Mouse (Mus musculus) megakaryocyte progenitor cell, adult 5-6 weeks (primary cell): ENCODE results near the gene Egfl6. TPM values are rescaled to one million over a fixed set of nuclear protein-coding genes. Genes with fewer than 3 reads are reported as not detected.
"Not testable (repeated sequence)": the region's sequence is repeated elsewhere in the genome, so short reads cannot be mapped to it uniquely, and the experiment has no call there.

Experiments used
- ATAC-seq: replicated peaks from 2 replicates; pipeline ENCODE4 v1.8.0; 2016; ENCODE audit warnings: mild to moderate bottlenecking, moderate TSS enrichment, inconsistent platforms; ENCODE audit not compliant: poor library complexity
- total RNA-seq, 2 experiments: library from RNA; stranded (forward) in 1 of 2; stranded (reverse) in 1 of 2; fragments of 157-497, 149-512 nt in 1 of 2; fragments of 200-1000 nt in 1 of 2; gene quantifications; 2 replicates each; pipeline versions ENCODE4 v1.2.3 to v1.2.4; 2015 to 2017

Gene Egfl6
- total RNA-seq, 2 experiments from 2014 or later = not detected

DNA sequence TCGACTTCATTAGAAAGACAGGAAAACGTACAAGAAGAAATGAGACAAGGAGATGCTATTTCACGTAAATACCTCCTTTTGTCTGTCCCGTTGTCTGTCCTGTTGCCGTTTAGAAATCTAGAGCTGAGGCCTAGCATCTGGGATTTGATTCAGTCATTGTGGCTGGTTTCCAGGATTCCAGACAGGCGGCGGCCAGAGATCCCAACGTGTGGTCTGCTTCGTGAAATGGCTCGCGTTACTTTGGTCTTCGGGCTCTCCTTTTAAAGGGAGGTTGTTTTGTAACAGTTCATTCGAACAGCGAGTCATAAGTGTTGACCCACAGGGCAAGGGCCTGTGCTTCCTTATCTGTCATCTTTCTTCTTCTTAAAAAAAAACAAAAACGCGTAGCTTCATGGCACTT lies 67.2 kb downstream of the Egfl6 start, which contains the start of gene Tceanc:
Tceanc (minus strand) TSS at position 223 of the 400 bp plus-strand sequence.
- no peak for ATAC-seq

DNA sequence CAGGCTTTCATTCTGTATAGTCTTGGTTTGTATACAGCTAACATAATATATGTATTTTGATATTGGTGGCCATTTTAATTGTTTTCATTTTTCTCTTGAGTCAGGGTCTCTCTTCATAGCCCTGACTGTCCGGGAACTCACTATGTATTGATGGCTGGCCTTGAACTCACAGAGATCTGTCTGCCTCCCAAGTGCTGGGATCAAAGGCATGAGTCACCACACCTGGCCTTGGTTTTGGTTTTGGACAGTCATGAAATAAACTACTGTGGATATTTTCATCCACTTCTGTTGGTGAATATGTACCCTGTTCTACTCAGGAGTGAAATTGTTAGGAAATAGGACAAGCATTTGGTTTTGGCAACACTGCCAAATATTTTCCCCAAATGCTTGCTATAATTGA lies 68.9 kb downstream of the Egfl6 start:
- ATAC-seq = no peak

DNA sequence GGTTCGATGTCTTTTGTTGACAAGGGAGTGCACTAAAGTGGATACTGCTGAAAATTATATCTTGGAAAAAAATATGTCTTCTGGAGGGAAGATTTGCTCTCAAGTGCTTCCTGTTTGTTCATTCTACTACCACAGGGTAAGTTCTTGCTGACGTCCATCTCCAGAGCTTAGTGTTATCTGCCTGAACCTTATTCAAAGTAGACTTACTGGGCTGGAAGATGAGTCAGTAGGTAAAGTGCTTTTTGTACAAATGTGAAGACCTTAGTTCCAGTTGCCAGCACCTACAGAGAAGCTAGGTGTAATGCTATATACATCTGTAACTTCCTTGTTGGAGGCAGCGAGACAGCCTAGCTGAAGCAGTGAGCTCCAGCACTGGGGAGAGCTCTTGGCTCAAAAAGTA lies 69.6 kb downstream of the Egfl6 start:
- ATAC-seq = peak; percentile 20; the same call in 1 of the 2 replicates

DNA sequence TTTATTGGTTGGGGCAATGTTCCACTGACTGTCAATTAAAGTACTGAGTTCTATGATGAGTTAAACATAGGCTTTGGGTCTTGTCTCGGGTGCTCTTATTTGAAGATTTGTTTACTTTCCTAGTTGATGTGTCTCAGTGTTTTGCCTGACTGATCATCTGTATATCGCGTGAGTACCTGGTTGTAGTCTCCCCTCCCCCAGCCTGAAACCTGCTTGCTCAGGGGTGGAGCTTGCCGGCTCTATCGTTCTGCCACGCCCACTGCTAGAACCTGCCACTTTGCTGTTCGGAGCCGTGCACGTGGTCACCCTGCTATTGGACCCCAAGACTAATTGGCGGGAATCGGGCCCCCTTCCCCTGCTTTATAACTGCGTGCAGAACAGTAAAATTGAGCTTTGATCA lies 71.5 kb downstream of the Egfl6 start:
- ATAC-seq = not testable (repeated sequence)

DNA sequence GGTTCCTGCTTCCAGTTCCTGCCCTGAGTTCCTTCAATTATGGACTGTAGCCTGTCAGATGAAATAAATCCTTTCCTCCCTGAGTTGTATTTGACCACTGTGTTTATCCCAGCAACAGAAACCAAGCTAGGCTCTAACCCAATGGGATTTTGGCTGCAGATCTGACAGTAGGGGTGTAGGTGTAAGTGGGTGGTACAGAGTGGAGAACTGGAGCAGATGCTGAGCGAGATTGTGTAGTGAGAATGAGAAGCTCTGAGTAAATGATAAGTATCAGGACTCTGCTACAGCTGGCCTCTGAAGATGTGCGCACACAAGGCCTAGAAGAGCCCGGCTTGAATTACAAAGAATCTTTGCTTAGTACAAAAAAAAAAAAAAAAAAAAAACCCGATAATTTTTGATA lies 73.4 kb downstream of the Egfl6 start:
- ATAC-seq = no peak

DNA sequence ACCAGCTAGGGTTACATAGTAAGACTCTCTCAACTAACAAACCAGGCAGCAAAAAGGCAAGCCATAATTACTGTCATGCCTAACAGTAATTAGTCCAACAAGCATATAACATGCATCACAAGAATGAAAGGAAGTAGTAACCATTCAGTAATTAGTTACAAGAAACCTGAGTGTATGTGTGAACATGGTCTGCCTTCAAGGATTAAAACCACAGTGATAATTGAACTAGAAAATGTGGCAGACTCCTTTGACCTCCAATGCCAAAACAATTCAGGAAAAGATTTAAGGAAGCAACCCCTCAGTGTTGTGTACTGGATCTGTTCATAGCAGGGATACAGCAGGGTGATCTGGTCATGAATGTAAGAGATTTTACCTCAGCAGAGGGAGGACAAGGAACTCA lies 74.4 kb downstream of the Egfl6 start:
- ATAC-seq = no peak

DNA sequence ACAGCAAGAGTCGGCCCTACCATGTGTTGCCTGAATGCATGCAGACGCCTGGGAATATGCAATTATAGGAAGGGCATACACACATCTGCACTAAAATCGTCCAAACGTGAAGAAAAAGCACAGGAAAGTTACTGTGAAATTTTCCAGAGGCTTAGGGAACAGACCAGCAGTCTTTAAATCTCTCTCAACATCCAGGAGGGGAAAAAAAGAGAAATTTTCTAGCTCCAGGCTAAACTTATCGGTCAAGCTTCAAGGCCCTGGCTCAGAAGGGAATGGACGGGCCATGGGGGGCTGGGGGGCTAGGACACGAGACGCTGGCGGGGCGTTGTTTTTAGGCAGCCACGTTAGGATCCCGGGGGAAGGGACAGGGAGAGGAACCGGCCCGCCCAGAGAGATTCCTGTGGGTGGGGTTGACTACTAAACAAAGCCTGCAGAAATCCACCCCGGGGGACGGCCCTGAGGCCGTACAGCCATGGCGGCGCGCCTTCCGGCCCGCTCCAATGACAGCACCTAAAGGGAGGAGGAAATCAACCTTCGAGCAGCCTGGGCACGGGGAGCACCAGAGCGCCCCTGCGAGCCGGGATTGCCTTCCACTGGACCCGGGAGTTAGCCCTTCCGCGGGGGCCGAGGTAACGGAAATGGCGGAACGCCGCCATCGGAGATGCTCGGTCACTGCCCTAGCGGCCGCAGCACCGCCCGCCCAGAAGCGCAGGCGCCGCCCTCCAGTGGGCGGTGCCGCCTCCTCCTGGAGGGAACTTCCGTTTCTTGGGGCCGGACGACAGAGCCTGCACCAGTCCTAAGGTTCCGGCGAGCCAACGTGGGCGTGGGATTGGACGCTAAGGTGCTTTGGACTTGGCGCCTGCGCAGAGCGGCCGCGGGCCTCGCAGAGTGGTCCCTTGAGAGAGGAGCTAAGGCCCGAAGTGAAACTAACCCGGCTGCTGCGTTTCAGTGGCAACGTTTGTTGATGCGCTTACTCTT lies 75.5 kb downstream of the Egfl6 start:
- peak; percentile 91 for ATAC-seq

DNA sequence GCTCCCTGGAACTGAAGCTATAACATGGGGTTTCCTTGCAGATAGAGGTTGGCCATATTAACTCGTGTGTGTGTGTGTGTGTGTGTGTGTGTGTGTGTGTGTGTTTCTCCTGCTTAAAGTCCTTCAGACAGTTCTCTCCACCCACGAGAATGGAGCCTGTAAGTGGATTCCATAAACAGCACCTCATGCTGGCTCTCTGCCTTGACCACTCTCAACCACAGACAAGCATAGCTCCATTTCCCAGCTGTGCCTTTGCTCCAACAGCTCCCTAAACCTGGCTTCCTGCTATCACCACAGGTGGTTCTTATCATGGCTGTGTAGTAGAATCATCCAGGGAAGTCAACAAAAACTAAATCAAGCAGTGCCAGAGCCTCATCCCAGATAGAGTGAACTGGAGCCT lies 81.1 kb downstream of the Egfl6 start:
- ATAC-seq = no peak

DNA sequence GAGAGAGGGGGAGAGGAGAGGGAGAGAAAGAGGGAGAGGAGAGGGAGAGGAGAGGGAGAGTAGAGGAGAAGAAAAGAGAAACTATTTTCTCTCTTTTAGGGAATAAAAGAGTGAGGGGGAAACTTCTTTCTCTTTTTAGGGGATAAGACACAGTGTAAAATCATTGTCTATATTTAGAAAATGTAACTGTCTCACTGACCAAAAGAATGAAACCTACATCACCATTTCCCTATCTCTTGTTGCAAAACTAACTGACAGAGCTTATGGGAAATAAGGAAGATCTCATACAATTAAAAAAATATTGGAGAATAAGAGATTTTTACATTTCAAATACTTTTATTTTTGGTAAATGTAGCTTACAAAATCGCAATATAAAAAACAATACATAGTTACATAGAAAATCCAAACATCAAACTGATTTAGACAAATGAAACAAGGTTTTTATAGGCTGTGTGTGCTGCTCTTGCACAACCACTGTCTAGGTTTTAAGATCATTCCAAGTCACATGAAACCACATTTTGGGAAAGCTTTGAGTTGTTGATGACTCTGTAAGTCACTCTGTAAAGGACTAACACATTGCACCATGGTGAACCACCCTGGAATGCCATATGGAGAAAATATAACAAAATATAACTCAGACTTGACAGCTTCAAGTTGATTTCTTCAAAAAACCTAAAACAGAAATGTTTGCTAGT lies 85.9 kb downstream of the Egfl6 start:
- peak; percentile 69 for ATAC-seq

DNA sequence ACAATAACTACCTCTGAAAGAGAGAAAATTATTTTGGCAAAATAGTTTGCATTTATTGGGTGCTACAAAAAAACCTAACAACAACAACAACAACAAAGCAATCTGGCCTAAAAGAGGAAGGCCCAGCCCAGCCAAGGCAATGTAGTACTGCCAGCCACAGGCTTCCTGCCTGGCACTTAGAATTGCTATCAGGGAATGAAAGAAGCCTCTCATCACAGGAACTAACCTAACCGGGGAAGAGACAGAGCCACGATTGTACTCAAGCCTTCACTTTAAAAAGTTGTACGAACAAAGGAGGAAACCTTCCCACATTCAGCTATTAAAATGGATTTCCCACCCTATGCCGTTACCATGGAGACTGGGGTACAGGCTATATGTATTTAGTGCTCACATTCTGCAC lies 87.7 kb downstream of the Egfl6 start:
- ATAC-seq = peak; percentile 45

DNA sequence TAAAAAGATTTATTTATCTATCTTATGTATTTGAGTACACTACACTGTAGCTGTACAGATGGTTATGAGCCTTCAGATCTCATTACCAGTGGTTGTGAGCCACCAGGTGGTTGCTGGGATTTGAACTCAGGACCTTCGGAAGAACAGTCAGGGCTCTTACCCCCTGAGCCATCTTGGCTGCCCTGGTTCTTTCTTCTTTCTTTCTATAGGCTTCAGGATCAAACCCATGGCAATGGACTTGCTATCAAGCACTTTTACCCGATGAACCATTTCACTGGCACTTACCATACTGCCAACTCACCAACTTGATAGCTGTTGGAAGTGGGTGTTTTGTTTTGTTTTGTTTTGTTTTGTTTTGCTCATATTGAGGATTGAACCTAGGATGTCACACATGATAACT lies 90.5 kb downstream of the Egfl6 start:
- no peak for ATAC-seq

DNA sequence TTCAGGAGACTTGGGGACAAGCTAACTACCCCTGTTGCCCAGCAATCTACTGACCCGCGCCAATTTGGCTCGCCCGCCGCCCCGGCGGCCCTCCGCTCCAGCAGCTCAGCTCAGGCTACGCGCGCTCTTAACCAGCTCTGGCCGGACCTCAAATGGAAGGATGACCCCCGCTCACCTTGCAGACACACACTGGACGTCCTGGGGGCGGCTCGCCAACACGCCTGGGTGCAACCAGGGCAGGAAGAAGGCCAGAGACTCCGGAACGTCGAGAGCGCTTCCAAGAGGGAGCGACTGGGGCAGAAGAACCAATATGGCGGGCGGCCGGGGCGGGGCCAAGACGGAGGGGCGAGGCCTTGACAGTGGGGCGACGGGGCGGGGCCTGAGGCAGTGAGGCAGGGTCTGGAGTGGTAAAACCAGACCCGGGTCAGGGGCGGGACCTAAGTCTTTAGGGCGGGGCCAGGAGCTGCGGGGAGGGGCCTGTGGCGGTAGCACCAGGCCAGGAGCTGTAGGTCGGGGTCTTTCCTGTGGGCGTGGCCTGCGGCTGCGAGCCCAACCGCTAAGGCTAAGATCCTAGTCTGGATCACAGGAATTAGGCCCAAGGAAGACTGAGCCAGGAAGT lies 106.0 kb downstream of the Egfl6 start, which contains the start of gene Rab9:
Rab9 (minus strand) TSS at position 503 of the 619 bp plus-strand sequence.
- peak; percentile 98 for ATAC-seq

DNA sequence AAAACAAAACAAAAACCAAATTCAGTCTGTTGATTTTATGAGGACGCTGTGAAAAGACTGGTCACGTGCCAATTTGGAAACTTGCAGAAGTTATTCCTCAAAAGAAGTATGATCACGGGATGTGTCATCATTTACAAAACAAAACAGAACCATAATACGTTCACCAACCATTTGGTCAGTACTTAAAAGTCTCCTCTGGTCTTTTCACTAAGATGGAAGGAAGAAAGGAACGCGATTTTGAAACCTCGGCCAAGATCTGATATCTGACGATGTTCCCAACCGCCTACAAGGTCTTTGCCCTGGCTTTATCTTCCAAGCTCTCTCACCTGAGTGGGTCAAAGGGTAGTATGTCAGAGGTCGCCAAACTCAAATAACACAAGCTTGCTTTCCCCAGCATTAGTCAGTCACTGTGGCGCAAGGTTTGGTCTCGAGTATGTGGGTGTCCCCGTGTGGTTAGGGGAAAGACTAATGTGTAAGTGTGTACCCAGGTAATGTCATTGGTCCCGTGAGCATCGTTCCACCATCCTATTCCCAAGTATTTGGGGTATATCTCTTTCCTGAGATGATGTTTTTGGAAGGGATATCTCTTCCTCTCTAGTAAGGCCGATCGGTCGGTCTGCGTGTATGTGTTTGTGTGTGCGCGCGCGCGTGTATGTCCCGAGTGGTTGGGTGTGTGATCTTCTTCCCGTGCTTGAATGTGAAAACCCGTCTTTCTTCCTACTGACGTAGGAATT lies 106.7 kb downstream of the Egfl6 start:
- ATAC-seq = peak; percentile 35

DNA sequence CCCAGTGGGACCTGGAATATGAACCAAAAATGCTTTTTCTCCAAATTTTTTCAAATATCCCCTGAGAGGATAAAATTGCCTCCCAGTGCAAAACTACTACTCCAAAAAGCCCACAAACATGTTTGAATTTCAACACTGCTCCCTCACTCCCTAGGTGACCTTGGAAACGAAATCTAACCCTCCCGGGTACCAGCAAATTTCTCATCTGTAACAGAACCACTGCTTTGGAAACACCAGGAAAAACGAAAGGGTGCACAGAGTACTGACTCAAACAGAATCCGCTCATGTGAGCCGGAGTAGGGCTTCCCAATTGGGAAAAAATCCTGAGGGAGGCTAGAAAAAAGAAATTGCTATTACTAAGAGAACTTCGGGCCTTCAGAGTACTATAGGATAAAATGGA lies 108.1 kb downstream of the Egfl6 start:
- ATAC-seq = no peak

Other genes starting within 250 kb of the Egfl6 start
- 15.7 and 18.6 TPM in 2 replicates for gene Trappc2, start 145.1 kb downstream of the Egfl6 start, total RNA-seq (2015)
- 8.7 and 12.2 TPM in 2 replicates for gene Trappc2, start 145.1 kb downstream of the Egfl6 start, total RNA-seq (2017)
- gene Ofd1, start 145.0 kb downstream of the Egfl6 start, total RNA-seq (2015) = 9.8 and 11.3 TPM in 2 replicates
- 12.5 and 17.0 TPM in 2 replicates for gene Ofd1, start 145.0 kb downstream of the Egfl6 start, total RNA-seq (2017)
- gene Rab9, start 105.9 kb downstream of the Egfl6 start, total RNA-seq (2015) = 73.4 and 92.1 TPM in 2 replicates
- gene Rab9, start 105.9 kb downstream of the Egfl6 start, total RNA-seq (2017) = 95.2 and 108 TPM in 2 replicates
- 4.9 and 7.4 TPM in 2 replicates for gene Tceanc, start 67.2 kb downstream of the Egfl6 start, total RNA-seq (2015)
- 7.3 and 7.5 TPM in 2 replicates for gene Tceanc, start 67.2 kb downstream of the Egfl6 start, total RNA-seq (2017)